Mouse (Mus musculus) liver, embryonic 13.5 days (tissue): ENCODE results near the gene Ppa2. TPM values are rescaled to one million over a fixed set of nuclear protein-coding genes. Genes with fewer than 3 reads are reported as not detected.

Experiments used
- ATAC-seq: fragments of 200-750 bp; cut with Nextera tagmentation; 2 replicates; pipeline ENCODE4 v1.8.0; 2017; ENCODE audit warnings: low read depth, mild to moderate bottlenecking, moderate number of reproducible peaks, moderate library complexity
- DNase-seq: peaks from one replicate; pipeline ENCODE4 v3.0.0; 2022
- H3K27ac ChIP-seq: fragments of 300-500 bp; sonication (generic); 2 replicates; pipeline ENCODE4 v1.5.1; 2015; ENCODE audit warnings: moderate library complexity, mild to moderate bottlenecking, inconsistent platforms
- H3K27me3 ChIP-seq: fragments of 300-500 bp; sonication (generic); 2 replicates; pipeline ENCODE4 v1.6.1; 2015; ENCODE audit warnings: mild to moderate bottlenecking, inconsistent platforms
- H3K36me3 ChIP-seq: fragments of 300-500 bp; sonication (generic); 2 replicates; pipeline ENCODE4 v1.6.1; 2015; ENCODE audit warnings: mild to moderate bottlenecking, inconsistent platforms
- H3K4me1 ChIP-seq: fragments of 300-500 bp; sonication (generic); replicated peaks from 2 replicates; pipeline ENCODE4 v1.6.1; 2015; ENCODE audit warnings: inconsistent platforms
- H3K4me2 ChIP-seq: fragments of 300-500 bp; sonication (generic); 2 replicates; pipeline ENCODE4 v1.6.1; 2015; ENCODE audit warnings: inconsistent platforms, mild to moderate bottlenecking, moderate library complexity
- H3K4me3 ChIP-seq: fragments of 300-500 bp; sonication (generic); replicated peaks from 2 replicates; pipeline ENCODE4 v1.5.1; 2015; ENCODE audit warnings: mild to moderate bottlenecking, inconsistent platforms
- H3K9ac ChIP-seq: fragments of 300-500 bp; sonication (generic); 2 replicates; pipeline ENCODE4 v1.6.1; 2015; ENCODE audit warnings: mild to moderate bottlenecking, inconsistent platforms
- H3K9me3 ChIP-seq: fragments of 300-500 bp; sonication (generic); replicated peaks from 2 replicates; pipeline ENCODE4 v1.6.1; 2016; ENCODE audit warnings: inconsistent platforms
- WGBS: fragments of 180-500 bp; shearing (Covaris S2); methylation state at CpG from one replicate; pipeline ENCODE4 v1.1.7; 2015; ENCODE audit not compliant: insufficient replicate concordance; 5-methylcytosine and 5-hydroxymethylcytosine counted together
- polyA plus RNA-seq: library from polyadenylated mRNA; unstranded; fragments of >200 nt; fragmentation: Nextera tagmentation; extraction: Ambion mirVana; gene quantifications from 2 replicates; pipeline ENCODE4 v1.2.1, GENCODE M21; 2015

Ppa2 gene
- polyA plus RNA-seq, 1 experiment from 2014 or later = 61.7 TPM

DNA sequence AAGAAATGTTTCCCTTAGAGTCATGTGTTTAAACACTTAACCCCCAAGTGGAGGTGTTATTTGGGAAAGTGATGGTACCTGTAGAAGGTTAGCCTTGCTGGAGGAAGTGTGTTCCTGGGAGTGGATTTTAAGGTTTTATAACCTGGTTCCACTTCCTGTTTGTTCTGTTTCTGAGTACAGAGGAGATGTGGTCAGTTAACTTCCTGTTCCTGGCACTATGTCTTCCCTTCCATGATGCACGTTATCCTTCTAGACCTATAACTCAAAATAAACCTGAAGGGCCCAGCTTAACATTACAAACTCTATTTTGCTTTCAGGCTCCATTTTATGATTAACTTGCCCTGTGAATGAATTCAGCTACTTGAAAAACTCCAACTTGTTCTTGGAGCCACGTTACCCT is 84.6 kb downstream of the Ppa2 start:
- Histone ChIP-seq H3K36me3 (no peaks in the 10 kb centered on the region), H3K4me3 (no peak overlapping the region), H3K4me1 (no peaks in the 10 kb centered on the region), H3K9ac (no peak overlapping the region), H3K4me2 (no peak overlapping the region), H3K9me3 (no peaks in the 10 kb centered on the region), H3K27ac (no peak overlapping the region), H3K27me3 (no peaks in the 10 kb centered on the region)
- WGBS = 37% methylated on average over 2 of the region's 2 CpGs
- no peak for DNase-seq
- ATAC-seq = no peak

DNA sequence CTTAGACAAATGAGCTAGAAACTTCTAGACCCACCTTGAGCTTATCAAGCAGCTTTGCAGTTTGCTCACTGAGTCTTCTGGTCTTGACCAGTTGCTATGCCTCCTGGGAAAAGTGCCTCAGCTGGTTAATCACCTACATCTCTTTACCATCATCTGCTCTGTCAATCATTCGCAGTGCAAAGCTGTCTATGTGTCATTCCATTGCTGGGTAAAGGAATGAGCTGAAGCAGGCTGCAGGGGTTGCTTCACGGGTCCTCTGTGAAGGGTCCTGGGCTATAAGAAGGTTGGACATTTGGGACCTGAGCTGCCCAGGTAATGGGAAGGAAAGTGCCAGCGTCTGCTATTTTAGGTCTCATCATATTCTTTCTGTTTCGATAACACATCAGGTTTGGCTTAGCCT is 93.9 kb downstream of the Ppa2 start:
- Histone ChIP-seq H3K27me3 (no peaks in the 10 kb centered on the region), H3K4me2 (no peak overlapping the region), H3K4me3 (no peak overlapping the region), H3K4me1 (no peaks in the 10 kb centered on the region), H3K9me3 (no peaks in the 10 kb centered on the region), H3K27ac (no peak overlapping the region), H3K36me3 (no peaks in the 10 kb centered on the region), H3K9ac (no peak overlapping the region)
- ATAC-seq (no peak), DNase-seq (no peak)
- WGBS = 65% methylated on average over 4 of the region's 4 CpGs

DNA sequence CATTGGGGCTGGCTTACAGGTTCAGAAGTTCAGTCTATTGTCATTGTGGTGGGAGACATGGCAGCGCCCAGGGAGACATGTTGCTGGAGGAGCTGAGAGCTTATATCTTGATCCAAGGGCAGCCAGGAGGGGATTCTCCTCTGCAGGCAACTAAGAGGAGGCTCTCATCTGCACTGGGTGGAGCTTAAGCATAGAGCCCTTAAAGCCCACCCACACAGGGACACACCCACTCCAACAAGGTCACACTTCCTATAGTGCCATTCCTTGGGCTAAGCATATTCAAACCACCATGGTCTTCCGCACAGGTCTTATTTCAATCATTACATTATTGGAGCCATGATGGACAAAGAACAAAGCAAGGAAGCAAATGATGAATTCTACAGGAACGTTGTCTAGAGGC is 95.7 kb downstream of the Ppa2 start:
- DNase-seq (no peak), ATAC-seq (no peak; the same call in 1 of the 2 replicates)
- H3K27me3 ChIP-seq = no peaks in the 10 kb centered on the region
- H3K4me1 ChIP-seq = no peaks in the 10 kb centered on the region
- no peaks in the 10 kb centered on the region for H3K9me3 ChIP-seq
- no peak overlapping the region for H3K4me3 ChIP-seq
- H3K4me2 ChIP-seq = no peak overlapping the region
- no peak overlapping the region for H3K9ac ChIP-seq
- no peaks in the 10 kb centered on the region for H3K36me3 ChIP-seq
- H3K27ac ChIP-seq = no peak overlapping the region
- whole genome bisulfite sequencing = 70% methylated on average over 3 of the region's 3 CpGs

DNA sequence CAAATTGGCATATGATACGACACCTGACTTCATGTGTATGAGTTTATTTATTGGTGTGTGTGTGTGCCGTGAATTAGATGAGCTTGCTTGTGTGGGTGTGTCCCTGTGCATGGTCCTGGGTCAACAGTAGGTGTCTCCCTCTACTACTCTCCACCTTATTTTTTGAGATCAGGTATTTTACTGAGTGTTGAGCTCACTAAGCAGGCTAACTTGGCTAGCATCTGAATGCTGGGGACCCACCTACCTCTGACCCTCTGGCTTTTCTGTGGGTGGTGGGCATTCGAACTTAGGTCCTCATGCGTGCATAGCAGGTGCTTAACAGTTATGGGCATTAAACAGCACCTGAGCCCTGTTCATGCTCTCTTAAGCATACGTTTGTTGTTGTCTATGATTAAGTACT is 96.3 kb downstream of the Ppa2 start:
- Histone ChIP-seq H3K9ac (no peak overlapping the region), H3K4me3 (no peak overlapping the region), H3K27ac (no peak overlapping the region), H3K4me2 (no peak overlapping the region), H3K9me3 (no peaks in the 10 kb centered on the region), H3K36me3 (no peaks in the 10 kb centered on the region), H3K27me3 (no peaks in the 10 kb centered on the region), H3K4me1 (no peaks in the 10 kb centered on the region)
- DNase-seq = no peak
- ATAC-seq = no peak
- 59% methylated on average over 5 of the region's 5 CpGs for WGBS

DNA sequence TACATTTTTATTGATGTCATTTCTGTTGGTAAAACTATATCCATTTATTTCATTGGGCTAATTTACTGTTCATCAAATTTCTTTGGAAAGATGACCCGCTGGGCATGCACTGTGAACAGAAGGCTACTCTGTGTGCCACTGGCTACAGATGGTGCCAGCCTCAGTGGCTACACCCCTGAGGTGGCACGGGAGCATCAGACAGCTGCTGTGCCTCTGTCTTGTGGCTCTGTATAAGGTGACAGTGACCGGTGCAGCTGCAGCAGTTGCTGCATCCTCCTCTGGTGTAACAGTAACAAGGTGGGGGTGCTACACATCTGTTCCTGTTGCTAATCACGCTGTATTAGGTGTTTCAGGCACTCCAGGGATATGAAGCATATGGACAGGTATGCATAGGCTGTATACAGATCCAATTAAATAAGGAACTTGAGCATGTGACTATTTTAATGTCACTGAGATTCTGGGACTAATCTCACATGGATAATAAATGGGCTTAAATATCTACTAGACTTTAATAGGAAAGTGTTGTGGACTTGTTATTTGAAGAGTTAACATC is 101.3 kb downstream of the Ppa2 start:
- ATAC-seq (no peak), DNase-seq (no peak)
- Histone ChIP-seq H3K27ac (no peak overlapping the region), H3K36me3 (no peaks in the 10 kb centered on the region), H3K27me3 (no peaks in the 10 kb centered on the region), H3K9me3 (no peaks in the 10 kb centered on the region), H3K9ac (no peak overlapping the region), H3K4me3 (no peak overlapping the region), H3K4me1 (no peaks in the 10 kb centered on the region), H3K4me2 (no peak overlapping the region)
- WGBS = 60% methylated on average over 4 of the region's 4 CpGs

DNA sequence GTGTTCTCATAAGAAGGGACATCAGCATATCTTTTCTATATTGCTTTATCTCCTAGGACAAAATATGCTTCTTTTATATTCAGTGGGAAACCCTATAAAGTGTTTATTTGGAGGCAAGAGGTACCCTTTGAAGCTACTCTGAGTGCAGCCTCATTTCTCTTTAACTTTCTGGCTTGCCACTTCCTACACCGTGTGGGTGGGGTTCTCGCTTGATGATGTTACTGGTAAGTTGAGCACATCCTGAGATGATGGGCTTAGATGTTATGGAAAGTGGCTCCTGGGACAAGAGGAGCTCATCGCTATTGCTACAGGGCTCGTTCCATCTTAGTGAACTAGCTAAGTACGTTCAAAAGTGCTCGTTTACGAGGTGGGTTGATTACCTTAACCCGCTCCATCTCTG is 101.9 kb downstream of the Ppa2 start:
- DNase-seq = no peak
- Histone ChIP-seq H3K9ac (no peak overlapping the region), H3K4me3 (no peak overlapping the region), H3K4me2 (no peak overlapping the region), H3K27ac (no peak overlapping the region), H3K4me1 (no peaks in the 10 kb centered on the region), H3K36me3 (no peaks in the 10 kb centered on the region), H3K9me3 (no peaks in the 10 kb centered on the region), H3K27me3 (no peaks in the 10 kb centered on the region)
- ATAC-seq = no peak
- WGBS = 77% methylated on average over 8 of the region's 8 CpGs

DNA sequence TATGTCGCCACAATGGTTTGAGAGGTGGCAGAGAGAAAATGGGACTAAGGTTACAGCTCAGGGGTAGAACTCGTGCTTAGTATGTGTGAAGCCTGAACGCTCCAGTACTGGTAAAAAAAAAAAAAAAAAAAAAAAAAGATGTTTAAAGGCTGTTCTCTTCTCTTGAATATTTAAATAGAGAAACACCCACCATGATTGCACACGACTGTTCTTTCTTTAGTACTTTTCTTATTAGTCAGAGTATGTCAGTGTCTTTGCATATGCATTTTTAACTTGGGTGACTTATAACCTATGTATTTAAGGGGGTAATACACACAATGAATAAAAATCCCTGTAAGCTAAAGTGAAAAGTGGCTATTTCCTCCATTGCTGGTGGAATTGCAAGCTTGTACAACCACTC is 104.8 kb downstream of the Ppa2 start:
- Histone ChIP-seq H3K27ac (no peak overlapping the region), H3K4me2 (no peak overlapping the region), H3K4me3 (no peak overlapping the region), H3K9me3 (no peaks in the 10 kb centered on the region), H3K36me3 (no peaks in the 10 kb centered on the region), H3K9ac (no peak overlapping the region), H3K27me3 (no peaks in the 10 kb centered on the region), H3K4me1 (no peaks in the 10 kb centered on the region)
- DNase-seq (no peak), ATAC-seq (no peak)
- WGBS = 65% methylated on average over 4 of the region's 4 CpGs

DNA sequence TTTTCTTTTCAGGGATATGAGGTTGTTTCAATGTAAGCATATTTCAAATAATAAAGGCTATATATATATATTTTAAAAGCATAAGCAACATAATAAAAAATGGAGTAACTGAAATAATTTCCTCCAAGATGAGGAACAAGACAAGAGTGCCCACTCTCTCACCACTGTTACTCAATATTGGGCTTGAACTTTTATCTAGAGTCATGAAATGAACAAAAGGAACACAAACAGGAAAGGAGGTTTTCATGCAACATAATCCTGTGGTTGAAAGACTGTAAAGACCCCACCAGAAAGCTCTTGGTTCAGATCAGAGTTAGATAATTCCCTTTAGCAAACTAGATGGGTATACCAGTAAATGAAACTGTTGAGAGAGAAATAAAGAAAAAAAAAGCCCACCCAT is 113.2 kb downstream of the Ppa2 start:
- Histone ChIP-seq H3K9ac (no peak overlapping the region), H3K36me3 (no peaks in the 10 kb centered on the region), H3K4me3 (no peak overlapping the region), H3K4me2 (no peak overlapping the region), H3K9me3 (no peaks in the 10 kb centered on the region), H3K4me1 (no peaks in the 10 kb centered on the region), H3K27ac (no peak overlapping the region), H3K27me3 (no peaks in the 10 kb centered on the region)
- DNase-seq (no peak), ATAC-seq (no peak)

Other genes with a start within 250 kb of the Ppa2 start
- gene Ints12, start 218.3 kb upstream of the Ppa2 start, polyA plus RNA-seq = 11.0 and 13.2 TPM in 2 replicates
- gene Gstcd, start 218.1 kb upstream of the Ppa2 start, polyA plus RNA-seq = 3.7 and 4.5 TPM in 2 replicates
- 0.03 TPM in 1 of 2 replicates, not detected in the other for gene Arhgef38, start 75.2 kb upstream of the Ppa2 start, polyA plus RNA-seq
- gene Tet2, start 235.0 kb downstream of the Ppa2 start, polyA plus RNA-seq = 2.3 and 2.5 TPM in 2 replicates